Mouse (Mus musculus): Measurements from ENCODE around the gene Cox6a2.
A peak's percentile ranks its signal among the peaks of the same experiment; 100 is the strongest.
"Not testable (repeated sequence)": the region's sequence is repeated elsewhere in the genome, so short reads cannot be mapped to it uniquely, and the experiment has no call there.

Gene Cox6a2

GRCm38 (mm10) chr7:128235481-128235880 lies 29.3 kb upstream of the Cox6a2 start:
- DNase-seq (ENCODE audit: extremely low read depth, low read depth, low spot score), result no peak

GRCm38 (mm10) chr7:128234796-128235195 lies 28.6 kb upstream of the Cox6a2 start:
- DNase-seq (ENCODE audit: extremely low read depth, low read depth, low spot score), result no peak

- DNase-seq (ENCODE audit: extremely low read depth, low read depth, low spot score), result no peak
Observed at GRCm38 (mm10) chr7:128231741-128232140, 25.6 kb upstream of the Cox6a2 start.

- no peak for DNase-seq (ENCODE audit: extremely low read depth, low read depth, low spot score)
Observed at GRCm38 (mm10) chr7:128220936-128221335, 14.7 kb upstream of the Cox6a2 start.

GRCm38 (mm10) chr7:128219952-128220351 lies 13.8 kb upstream of the Cox6a2 start:
- DNase-seq (ENCODE audit: extremely low read depth, low read depth, low spot score), result no peak

- peak; percentile 34 for DNase-seq (ENCODE audit: extremely low read depth, low read depth, low spot score)
Observed at GRCm38 (mm10) chr7:128209826-128210225, 3.6 kb upstream of the Cox6a2 start.

GRCm38 (mm10) chr7:128208187-128208586 lies 2.0 kb upstream of the Cox6a2 start:
- no peak for DNase-seq (ENCODE audit: extremely low read depth, low read depth, low spot score)

- no peak for DNase-seq (ENCODE audit: extremely low read depth, low read depth, low spot score)
Observed at GRCm38 (mm10) chr7:128205695-128206094, 492 bp downstream of the Cox6a2 start.

GRCm38 (mm10) chr7:128204179-128204578 lies 2.0 kb downstream of the Cox6a2 start:
- DNase-seq (ENCODE audit: extremely low read depth, low read depth, low spot score), result no peak

GRCm38 (mm10) chr7:128203071-128203470 lies 3.1 kb downstream of the Cox6a2 start:
- DNase-seq (ENCODE audit: extremely low read depth, low read depth, low spot score), result no peak

GRCm38 (mm10) chr7:128201607-128202006 lies 4.6 kb downstream of the Cox6a2 start:
- DNase-seq (ENCODE audit: extremely low read depth, low read depth, low spot score), result no peak

GRCm38 (mm10) chr7:128181691-128182090 lies 24.5 kb downstream of the Cox6a2 start:
- DNase-seq (ENCODE audit: extremely low read depth, low read depth, low spot score), result no peak

- DNase-seq (ENCODE audit: extremely low read depth, low read depth, low spot score), result no peak
Observed at GRCm38 (mm10) chr7:128180546-128180945, 25.6 kb downstream of the Cox6a2 start.

GRCm38 (mm10) chr7:128180126-128180525 lies 26.1 kb downstream of the Cox6a2 start:
- no peak for DNase-seq (ENCODE audit: extremely low read depth, low read depth, low spot score)

- no peak for DNase-seq (ENCODE audit: extremely low read depth, low read depth, low spot score)
Observed at GRCm38 (mm10) chr7:128178385-128178784, 27.8 kb downstream of the Cox6a2 start.

- no peak for DNase-seq (ENCODE audit: extremely low read depth, low read depth, low spot score)
Observed at GRCm38 (mm10) chr7:128169996-128170395, 36.2 kb downstream of the Cox6a2 start.

- no peak for DNase-seq (ENCODE audit: extremely low read depth, low read depth, low spot score)
Observed at GRCm38 (mm10) chr7:128166391-128166790, 39.8 kb downstream of the Cox6a2 start.

GRCm38 (mm10) chr7:128164001-128164400 lies 42.2 kb downstream of the Cox6a2 start:
- DNase-seq (ENCODE audit: extremely low read depth, low read depth, low spot score), result no peak

- DNase-seq (ENCODE audit: extremely low read depth, low read depth, low spot score), result not testable (repeated sequence)
Observed at GRCm38 (mm10) chr7:128158688-128159354, 47.4 kb downstream of the Cox6a2 start.

Measured in fat pad, adult 2 months (tissue).